Mouse (Mus musculus): ENCODE data around the gene Ankib1. TPM values are rescaled to one million over a fixed set of nuclear protein-coding genes. Genes with fewer than 3 reads are reported as not detected.
"Not testable (repeated sequence)": the region's sequence is repeated elsewhere in the genome, so short reads cannot be mapped to it uniquely, and the experiment has no call there.

Ankib1 gene
- 6.8 and 7.4 TPM in 2 replicates for polyA plus RNA-seq (2012; ENCODE audit: insufficient read depth, low replicate concordance)

GRCm38 (mm10) chr5:3802433-3803291 is at the start of gene Ankib1, which contains the start of gene Krit1:
Gene Ankib1 (minus strand): TSS chr5:3802925.
Gene Krit1 (plus strand): TSS chr5:3803184.
- no peak for TF ChIP-seq GATA1 (IDR thresholded peaks at IDR 0.05; ENCODE audit: borderline replicate concordance, low read length)
- TF ChIP-seq FLI1 (IDR thresholded peaks at IDR 0.05; ENCODE audit: low read length) = 0 out of 2 replicates have a peak, but pooled peaks have one; percentile 23
- no peaks in the 10 kb centered on the region for H3K9me3 ChIP-seq
- H3K4me1 ChIP-seq = peaks cover 46% of the 10 kb centered on the region; the same call in 1 of the 2 replicates
- H3K36me3 ChIP-seq (replicated peaks; ENCODE audit: low read length) = peaks cover 22% of the 10 kb centered on the region
- H3K27me3 ChIP-seq (replicated peaks) = no peaks in the 10 kb centered on the region
- peak within 1 kb of the TSS; percentile 98 for H3K4me3 ChIP-seq (replicated peaks)

GRCm38 (mm10) chr5:3845026-3845425 is 42.3 kb upstream of the Ankib1 start, which contains the start of gene Lrrd1:
Gene Lrrd1 (plus strand): TSS chr5:3845173.
- H3K9me3 ChIP-seq = peaks cover 5% of the 10 kb centered on the region
- TF ChIP-seq GATA1 (IDR thresholded peaks at IDR 0.05; ENCODE audit: borderline replicate concordance, low read length) (no peak), FLI1 (IDR thresholded peaks at IDR 0.05; ENCODE audit: low read length) (no peak)
- no peaks in the 10 kb centered on the region for H3K4me1 ChIP-seq
- H3K4me3 ChIP-seq (replicated peaks) = no peak within 1 kb of the TSS
- peaks cover 52% of the 10 kb centered on the region for H3K36me3 ChIP-seq (replicated peaks; ENCODE audit: low read length)
- peaks cover 3% of the 10 kb centered on the region for H3K27me3 ChIP-seq (replicated peaks)

GRCm38 (mm10) chr5:3834107-3834506 is 31.4 kb upstream of the Ankib1 start:
- no peak overlapping the region for H3K4me3 ChIP-seq (replicated peaks)
- no peak for TF ChIP-seq FLI1 (IDR thresholded peaks at IDR 0.05; ENCODE audit: low read length)
- H3K9me3 ChIP-seq = no peaks in the 10 kb centered on the region
- peaks cover 10% of the 10 kb centered on the region for H3K4me1 ChIP-seq
- H3K27me3 ChIP-seq (replicated peaks) = no peaks in the 10 kb centered on the region
- peaks cover 89% of the 10 kb centered on the region for H3K36me3 ChIP-seq (replicated peaks; ENCODE audit: low read length)

GRCm38 (mm10) chr5:3808472-3808871 is 5.7 kb upstream of the Ankib1 start:
- Histone ChIP-seq H3K27me3 (replicated peaks) (no peaks in the 10 kb centered on the region), H3K36me3 (replicated peaks; ENCODE audit: low read length) (peaks cover 67% of the 10 kb centered on the region), H3K9me3 (no peaks in the 10 kb centered on the region), H3K4me3 (replicated peaks) (no peak overlapping the region), H3K4me1 (peaks cover 21% of the 10 kb centered on the region; the same call in 1 of the 2 replicates)
- TF ChIP-seq FLI1 (IDR thresholded peaks at IDR 0.05; ENCODE audit: low read length) = no peak
- no peak for TF ChIP-seq GATA1 (IDR thresholded peaks at IDR 0.05; ENCODE audit: borderline replicate concordance, low read length)

GRCm38 (mm10) chr5:3803292-3804165 is 804 bp upstream of the Ankib1 start:
- peaks cover 47% of the 10 kb centered on the region; the same call in 1 of the 2 replicates for H3K4me1 ChIP-seq
- peaks cover 30% of the 10 kb centered on the region for H3K36me3 ChIP-seq (replicated peaks; ENCODE audit: low read length)
- H3K27me3 ChIP-seq (replicated peaks) = no peaks in the 10 kb centered on the region
- no peaks in the 10 kb centered on the region for H3K9me3 ChIP-seq
- peak overlapping the region; percentile 98 for H3K4me3 ChIP-seq (replicated peaks)
- TF ChIP-seq FLI1 (IDR thresholded peaks at IDR 0.05; ENCODE audit: low read length) (no peak), GATA1 (IDR thresholded peaks at IDR 0.05; ENCODE audit: borderline replicate concordance, low read length) (no peak)

- H3K27me3 ChIP-seq (replicated peaks) = no peaks in the 10 kb centered on the region
- H3K4me3 ChIP-seq (replicated peaks) = peak overlapping the region; percentile 98
Observed at GRCm38 (mm10) chr5:3801672-3802432, 873 bp downstream of the Ankib1 start.

GRCm38 (mm10) chr5:3800881-3801280 is 1.8 kb downstream of the Ankib1 start:
- H3K36me3 ChIP-seq (replicated peaks; ENCODE audit: low read length) = peaks cover 10% of the 10 kb centered on the region
- peak overlapping the region; percentile 98 for H3K4me3 ChIP-seq (replicated peaks)
- H3K4me1 ChIP-seq = peaks cover 41% of the 10 kb centered on the region

More at GRCm38 (mm10) chr5:3801672-3802432, 873 bp downstream of the Ankib1 start:
- Histone ChIP-seq H3K9me3 (no peaks in the 10 kb centered on the region), H3K4me1 (peaks cover 38% of the 10 kb centered on the region; the same call in 1 of the 2 replicates), H3K36me3 (replicated peaks; ENCODE audit: low read length) (peaks cover 14% of the 10 kb centered on the region)
- TF ChIP-seq FLI1 (IDR thresholded peaks at IDR 0.05; ENCODE audit: low read length) (no peak), GATA1 (IDR thresholded peaks at IDR 0.05; ENCODE audit: borderline replicate concordance, low read length) (no peak)

GRCm38 (mm10) chr5:3800041-3800440 is 2.7 kb downstream of the Ankib1 start:
- Histone ChIP-seq H3K4me1 (peaks cover 43% of the 10 kb centered on the region), H3K27me3 (replicated peaks) (no peaks in the 10 kb centered on the region), H3K9me3 (no peaks in the 10 kb centered on the region), H3K4me3 (replicated peaks) (no peak overlapping the region), H3K36me3 (replicated peaks; ENCODE audit: low read length) (peaks cover 11% of the 10 kb centered on the region)
- TF ChIP-seq GATA1 (IDR thresholded peaks at IDR 0.05; ENCODE audit: borderline replicate concordance, low read length) = no peak
- TF ChIP-seq FLI1 (IDR thresholded peaks at IDR 0.05; ENCODE audit: low read length) = no peak

More at GRCm38 (mm10) chr5:3800881-3801280, 1.8 kb downstream of the Ankib1 start:
- TF ChIP-seq FLI1 (IDR thresholded peaks at IDR 0.05; ENCODE audit: low read length) (no peak), GATA1 (IDR thresholded peaks at IDR 0.05; ENCODE audit: borderline replicate concordance, low read length) (no peak)
- H3K27me3 ChIP-seq (replicated peaks) = no peaks in the 10 kb centered on the region
- H3K9me3 ChIP-seq = no peaks in the 10 kb centered on the region

- not testable (repeated sequence) for H3K9me3 ChIP-seq; H3K4me3 ChIP-seq (replicated peaks); H3K27me3 ChIP-seq (replicated peaks)
- Histone ChIP-seq H3K36me3 (replicated peaks; ENCODE audit: low read length) (peaks cover 21% of the 10 kb centered on the region), H3K4me1 (peaks cover 50% of the 10 kb centered on the region)
Observed at GRCm38 (mm10) chr5:3798656-3799055, 4.1 kb downstream of the Ankib1 start.

- Histone ChIP-seq H3K4me1 (peaks cover 57% of the 10 kb centered on the region), H3K36me3 (replicated peaks; ENCODE audit: low read length) (peaks cover 26% of the 10 kb centered on the region)
- not testable (repeated sequence) for H3K4me3 ChIP-seq (replicated peaks); H3K9me3 ChIP-seq; H3K27me3 ChIP-seq (replicated peaks)
Observed at GRCm38 (mm10) chr5:3797101-3797500, 5.6 kb downstream of the Ankib1 start.

All from megakaryocyte, embryonic 14.5 days (primary cell).